Mouse (Mus musculus): Measurements from ENCODE around the gene Fam169b. TPM values are rescaled to one million over a fixed set of nuclear protein-coding genes. Genes with fewer than 3 reads are reported as not detected.
"Not testable (repeated sequence)": the region's sequence is repeated elsewhere in the genome, so short reads cannot be mapped to it uniquely, and the experiment has no call there.

The Fam169b gene
- total RNA-seq, 4 experiments from 2014 or later = 0.39 to 0.76 (median 0.67) TPM

GRCm38 (mm10) chr7:68285851-68286298 lies 12.2 kb downstream of the Fam169b start:
- no peak for DNase-seq (ENCODE audit: low spot score in 2 of 2)

- DNase-seq (ENCODE audit: low spot score in 2 of 2) = no peak
These were observed 13.2 kb downstream of the Fam169b start for GRCm38 (mm10) chr7:68286526-68287481.

GRCm38 (mm10) chr7:68287582-68287981 lies 13.9 kb downstream of the Fam169b start:
- no peak for DNase-seq (ENCODE audit: low spot score in 2 of 2)

GRCm38 (mm10) chr7:68288000-68288399 lies 14.4 kb downstream of the Fam169b start:
- not testable (repeated sequence) for DNase-seq (ENCODE audit: low spot score in 2 of 2)

GRCm38 (mm10) chr7:68289081-68289480 lies 15.4 kb downstream of the Fam169b start:
- no peak for DNase-seq (ENCODE audit: low spot score in 2 of 2)

- no peak for DNase-seq (ENCODE audit: low spot score in 2 of 2)
These were observed 18.0 kb downstream of the Fam169b start for GRCm38 (mm10) chr7:68291603-68292002.

- DNase-seq (ENCODE audit: low spot score in 2 of 2) = no peak
These were observed 20.6 kb downstream of the Fam169b start for GRCm38 (mm10) chr7:68293997-68294789.

GRCm38 (mm10) chr7:68296487-68296886 lies 22.8 kb downstream of the Fam169b start:
- DNase-seq (ENCODE audit: low spot score in 2 of 2) = no peak

- no peak for DNase-seq (ENCODE audit: low spot score in 2 of 2)
These were observed 24.9 kb downstream of the Fam169b start for GRCm38 (mm10) chr7:68298381-68299076.

- DNase-seq (ENCODE audit: low spot score in 2 of 2) = no peak
These were observed 27.5 kb downstream of the Fam169b start for GRCm38 (mm10) chr7:68301160-68301559.

- peak; percentile 36 to 47 for DNase-seq (ENCODE audit: low spot score in 2 of 2)
These were observed 29.2 kb downstream of the Fam169b start for GRCm38 (mm10) chr7:68302586-68303433.

- no peak for DNase-seq (ENCODE audit: low spot score in 2 of 2)
These were observed 30.0 kb downstream of the Fam169b start for GRCm38 (mm10) chr7:68303685-68304084.

GRCm38 (mm10) chr7:68305781-68306575 lies 32.3 kb downstream of the Fam169b start:
- no peak for DNase-seq (ENCODE audit: low spot score in 2 of 2)

- DNase-seq (ENCODE audit: low spot score in 2 of 2) = no peak
These were observed 33.1 kb downstream of the Fam169b start for GRCm38 (mm10) chr7:68306756-68307155.

- DNase-seq (ENCODE audit: low spot score in 2 of 2) = no peak
These were observed 37.8 kb downstream of the Fam169b start for GRCm38 (mm10) chr7:68311469-68311868.

- peak in 1 of 2 experiments; percentile 35 for DNase-seq (ENCODE audit: low spot score in 2 of 2)
These were observed 38.8 kb downstream of the Fam169b start for GRCm38 (mm10) chr7:68312395-68312794.

- no peak for DNase-seq (ENCODE audit: low spot score in 2 of 2)
These were observed 39.6 kb downstream of the Fam169b start for GRCm38 (mm10) chr7:68313038-68313782.

GRCm38 (mm10) chr7:68314286-68314685 lies 40.6 kb downstream of the Fam169b start:
- DNase-seq (ENCODE audit: low spot score in 2 of 2) = no peak

GRCm38 (mm10) chr7:68315068-68315467 lies 41.4 kb downstream of the Fam169b start:
- DNase-seq (ENCODE audit: low spot score in 2 of 2) = no peak

Data from left cerebral cortex, adult 8-10 months (tissue).